Mouse (Mus musculus): ENCODE measurements around the gene Nt5dc3. TPM values are rescaled to one million over a fixed set of nuclear protein-coding genes. Genes with fewer than 3 reads are reported as not detected.

Nt5dc3 gene
- polyA plus RNA-seq, 1 experiment from 2014 or later: 0.99 TPM

DNA sequence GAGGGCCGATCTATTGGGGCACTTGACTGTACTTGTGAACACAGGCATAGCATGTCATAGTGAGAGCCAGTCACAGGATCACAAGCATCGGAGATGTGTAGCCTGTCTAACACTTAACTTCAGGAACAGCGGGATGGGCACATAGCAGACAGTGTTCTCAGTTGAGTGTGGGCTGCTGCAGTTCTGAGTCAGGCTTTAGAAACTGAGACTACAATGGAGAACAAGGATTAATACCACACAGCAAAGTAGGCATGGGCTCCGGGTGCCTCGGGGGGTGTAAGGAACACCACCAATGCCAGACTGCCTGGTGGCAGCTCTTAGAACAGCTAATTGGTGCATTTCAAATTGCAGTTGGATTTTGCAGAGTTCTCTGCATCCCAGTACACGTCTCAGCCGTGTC, 42.2 kb downstream of the Nt5dc3 start:
- H3K4me2 ChIP-seq (ENCODE audit: low read length): no peak overlapping the region
- H3K9me3 ChIP-seq (replicated peaks; ENCODE audit: low read length): no peaks in the 10 kb centered on the region
- no peak for TF ChIP-seq CTCF (IDR thresholded peaks at IDR 0.05; ENCODE audit: low read depth)
- ATAC-seq (replicated peaks; ENCODE audit: low FRiP score, low read depth): no peak
- H3K27ac ChIP-seq: no peak overlapping the region
- no peaks in the 10 kb centered on the region for H3K27me3 ChIP-seq (ENCODE audit: insufficient read depth, low read length)
- no peak overlapping the region for H3K4me3 ChIP-seq (replicated peaks; ENCODE audit: low read depth, low read length)
- no peak overlapping the region for H3K9ac ChIP-seq (ENCODE audit: low read depth, low read length)
- H3K4me1 ChIP-seq (replicated peaks; ENCODE audit: insufficient read depth, low read length): 0 out of 2 replicates have a peak, but pooled peaks cover 6% of the 10 kb centered on the region
- 0 out of 2 replicates have a peak, but pooled peaks cover 6% of the 10 kb centered on the region for H3K36me3 ChIP-seq (ENCODE audit: insufficient read depth, low read length)
- 97% methylated on average over 7 of the region's 7 CpGs for WGBS
- DNase-seq (ENCODE audit: low spot score): no peak

DNA sequence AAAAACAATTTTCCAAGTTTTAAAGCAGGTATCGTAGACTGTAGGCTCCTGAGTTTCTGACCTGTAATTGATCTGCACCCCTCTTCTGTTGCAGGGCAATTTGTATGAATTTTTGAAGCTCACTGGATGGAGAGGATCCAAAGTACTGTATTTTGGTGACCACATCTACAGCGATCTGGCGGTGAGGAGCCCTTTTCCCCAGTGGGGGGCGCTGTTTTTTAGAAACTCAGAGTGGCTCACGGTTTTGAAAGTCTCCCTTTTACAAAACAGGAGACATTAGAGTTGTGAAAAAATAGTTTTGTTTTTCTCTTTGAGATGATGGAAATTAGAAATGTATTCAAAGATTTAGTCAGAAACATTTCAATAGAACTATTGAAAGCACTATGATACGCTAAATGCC, 45.3 kb downstream of the Nt5dc3 start:
- DNase-seq (ENCODE audit: low spot score) (no peak), ATAC-seq (replicated peaks; ENCODE audit: low FRiP score, low read depth) (no peak)
- 0 out of 2 replicates have a peak, but pooled peaks cover 6% of the 10 kb centered on the region for H3K4me1 ChIP-seq (replicated peaks; ENCODE audit: insufficient read depth, low read length)
- H3K9ac ChIP-seq (ENCODE audit: low read depth, low read length): no peak overlapping the region
- H3K9me3 ChIP-seq (replicated peaks; ENCODE audit: low read length): no peaks in the 10 kb centered on the region
- 0 out of 2 replicates have a peak, but pooled peaks have one; percentile 3 for TF ChIP-seq CTCF (IDR thresholded peaks at IDR 0.05; ENCODE audit: low read depth)
- WGBS: 85% methylated on average over 6 of the region's 6 CpGs
- 0 out of 2 replicates have a peak, but pooled peaks cover 6% of the 10 kb centered on the region for H3K36me3 ChIP-seq (ENCODE audit: insufficient read depth, low read length)
- H3K4me3 ChIP-seq (replicated peaks; ENCODE audit: low read depth, low read length): no peak overlapping the region
- no peak overlapping the region for H3K27ac ChIP-seq
- no peak overlapping the region for H3K4me2 ChIP-seq (ENCODE audit: low read length)
- H3K27me3 ChIP-seq (ENCODE audit: insufficient read depth, low read length): no peaks in the 10 kb centered on the region

DNA sequence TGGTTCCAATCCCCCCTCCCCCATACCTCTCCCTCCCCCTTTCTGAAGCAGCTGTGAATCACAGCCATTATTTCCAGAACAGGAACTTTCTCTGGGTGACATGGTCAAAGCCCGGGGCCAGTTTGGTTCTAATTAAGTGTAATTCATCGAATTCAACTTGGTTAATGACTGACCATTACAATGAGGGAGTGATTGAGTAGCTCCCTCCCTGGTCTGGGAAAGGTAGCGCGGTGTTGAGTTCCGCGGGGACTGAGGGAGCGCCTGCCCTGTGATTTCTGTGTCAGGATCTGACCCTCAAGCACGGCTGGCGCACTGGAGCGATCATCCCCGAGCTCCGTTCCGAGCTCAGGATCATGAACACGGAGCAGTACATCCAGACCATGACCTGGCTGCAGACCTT, 46.1 kb downstream of the Nt5dc3 start:
- 0 out of 2 replicates have a peak, but pooled peaks cover 6% of the 10 kb centered on the region for H3K36me3 ChIP-seq (ENCODE audit: insufficient read depth, low read length)
- H3K9me3 ChIP-seq (replicated peaks; ENCODE audit: low read length): no peaks in the 10 kb centered on the region
- no peak overlapping the region for H3K9ac ChIP-seq (ENCODE audit: low read depth, low read length)
- H3K4me3 ChIP-seq (replicated peaks; ENCODE audit: low read depth, low read length): no peak overlapping the region
- 0 out of 2 replicates have a peak overlapping the region, but pooled peaks have one; percentile 13 for H3K4me2 ChIP-seq (ENCODE audit: low read length)
- H3K27ac ChIP-seq: no peak overlapping the region; the same call in 1 of the 2 replicates
- no peaks in the 10 kb centered on the region for H3K27me3 ChIP-seq (ENCODE audit: insufficient read depth, low read length)
- peak; percentile 55 for DNase-seq (ENCODE audit: low spot score)
- peak; percentile 75 for ATAC-seq (replicated peaks; ENCODE audit: low FRiP score, low read depth)
- H3K4me1 ChIP-seq (replicated peaks; ENCODE audit: insufficient read depth, low read length): 0 out of 2 replicates have a peak, but pooled peaks cover under 1% of the 10 kb centered on the region
- 44% methylated on average over 14 of the region's 14 CpGs for WGBS
- TF ChIP-seq CTCF (IDR thresholded peaks at IDR 0.05; ENCODE audit: low read depth): no peak

DNA sequence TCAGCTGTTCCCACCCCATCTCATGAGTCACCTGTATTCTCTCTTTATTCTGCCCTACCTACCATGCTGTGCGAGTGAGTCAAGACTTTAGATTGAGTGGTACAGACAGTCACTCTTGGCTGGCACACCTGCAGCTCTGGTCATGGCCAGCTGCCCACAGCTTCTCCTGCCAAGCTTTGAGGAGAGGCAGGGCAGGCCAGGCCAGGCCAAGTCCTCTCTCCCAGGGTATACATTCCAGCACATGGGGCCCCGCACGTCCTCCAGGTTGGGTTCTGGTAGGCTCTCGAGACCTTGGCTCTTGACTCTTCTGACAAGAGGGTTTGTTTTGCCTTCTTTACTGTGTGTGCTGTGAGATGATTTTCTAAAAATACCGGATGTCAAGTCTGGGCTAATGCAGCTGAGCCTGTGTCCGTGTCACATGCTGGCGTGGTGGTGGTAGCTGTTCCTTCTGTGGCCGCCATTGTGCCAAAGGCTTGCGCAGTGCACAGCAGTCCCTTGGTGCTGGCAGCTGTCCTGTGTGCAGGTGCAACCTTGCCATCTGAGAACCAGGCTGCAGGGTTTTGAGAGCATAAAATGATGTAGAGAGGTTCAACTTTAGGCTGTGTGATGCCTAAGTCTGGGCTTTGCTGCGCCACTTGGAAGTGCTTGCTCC, 47.2 kb downstream of the Nt5dc3 start:
- Histone ChIP-seq H3K27me3 (ENCODE audit: insufficient read depth, low read length) (no peaks in the 10 kb centered on the region), H3K4me3 (replicated peaks; ENCODE audit: low read depth, low read length) (no peak overlapping the region), H3K9me3 (replicated peaks; ENCODE audit: low read length) (no peaks in the 10 kb centered on the region), H3K9ac (ENCODE audit: low read depth, low read length) (no peak overlapping the region), H3K4me1 (replicated peaks; ENCODE audit: insufficient read depth, low read length) (no peaks in the 10 kb centered on the region), H3K36me3 (ENCODE audit: insufficient read depth, low read length) (0 out of 2 replicates have a peak, but pooled peaks cover 3% of the 10 kb centered on the region), H3K27ac (no peak overlapping the region), H3K4me2 (ENCODE audit: low read length) (no peak overlapping the region)
- no peak for TF ChIP-seq CTCF (IDR thresholded peaks at IDR 0.05; ENCODE audit: low read depth)
- ATAC-seq (replicated peaks; ENCODE audit: low FRiP score, low read depth) (peak; percentile 72; the same call in 1 of the 2 replicates), DNase-seq (ENCODE audit: low spot score) (peak; percentile 12)
- WGBS: 71% methylated on average over 10 of the region's 10 CpGs

DNA sequence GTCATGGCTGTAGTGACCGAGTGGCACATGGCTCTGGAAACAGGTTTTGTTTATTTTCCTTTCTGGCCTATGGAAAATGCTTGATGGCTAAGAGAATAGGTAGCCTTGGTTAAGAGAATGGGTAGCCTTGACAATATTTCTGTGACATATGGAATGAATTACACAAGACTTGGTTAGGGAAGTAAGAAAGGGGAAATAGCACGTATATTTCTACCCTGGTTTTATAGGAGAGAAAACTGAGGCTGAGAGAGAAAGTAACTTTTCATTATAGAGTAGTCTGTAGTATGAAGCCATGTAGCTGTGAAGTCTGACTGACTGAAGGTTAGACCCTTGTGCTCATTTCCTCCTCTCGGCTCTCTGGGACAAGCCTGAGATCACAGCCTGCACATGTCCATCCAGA, 48.1 kb downstream of the Nt5dc3 start:
- ATAC-seq (replicated peaks; ENCODE audit: low FRiP score, low read depth) (no peak), DNase-seq (ENCODE audit: low spot score) (no peak)
- Histone ChIP-seq H3K9ac (ENCODE audit: low read depth, low read length) (no peak overlapping the region), H3K36me3 (ENCODE audit: insufficient read depth, low read length) (0 out of 2 replicates have a peak, but pooled peaks cover 3% of the 10 kb centered on the region), H3K27ac (no peak overlapping the region), H3K4me3 (replicated peaks; ENCODE audit: low read depth, low read length) (no peak overlapping the region), H3K4me1 (replicated peaks; ENCODE audit: insufficient read depth, low read length) (no peaks in the 10 kb centered on the region), H3K27me3 (ENCODE audit: insufficient read depth, low read length) (no peaks in the 10 kb centered on the region), H3K4me2 (ENCODE audit: low read length) (no peak overlapping the region), H3K9me3 (replicated peaks; ENCODE audit: low read length) (no peaks in the 10 kb centered on the region)
- 74% methylated on average over 3 of the region's 3 CpGs for WGBS
- no peak for TF ChIP-seq CTCF (IDR thresholded peaks at IDR 0.05; ENCODE audit: low read depth)

DNA sequence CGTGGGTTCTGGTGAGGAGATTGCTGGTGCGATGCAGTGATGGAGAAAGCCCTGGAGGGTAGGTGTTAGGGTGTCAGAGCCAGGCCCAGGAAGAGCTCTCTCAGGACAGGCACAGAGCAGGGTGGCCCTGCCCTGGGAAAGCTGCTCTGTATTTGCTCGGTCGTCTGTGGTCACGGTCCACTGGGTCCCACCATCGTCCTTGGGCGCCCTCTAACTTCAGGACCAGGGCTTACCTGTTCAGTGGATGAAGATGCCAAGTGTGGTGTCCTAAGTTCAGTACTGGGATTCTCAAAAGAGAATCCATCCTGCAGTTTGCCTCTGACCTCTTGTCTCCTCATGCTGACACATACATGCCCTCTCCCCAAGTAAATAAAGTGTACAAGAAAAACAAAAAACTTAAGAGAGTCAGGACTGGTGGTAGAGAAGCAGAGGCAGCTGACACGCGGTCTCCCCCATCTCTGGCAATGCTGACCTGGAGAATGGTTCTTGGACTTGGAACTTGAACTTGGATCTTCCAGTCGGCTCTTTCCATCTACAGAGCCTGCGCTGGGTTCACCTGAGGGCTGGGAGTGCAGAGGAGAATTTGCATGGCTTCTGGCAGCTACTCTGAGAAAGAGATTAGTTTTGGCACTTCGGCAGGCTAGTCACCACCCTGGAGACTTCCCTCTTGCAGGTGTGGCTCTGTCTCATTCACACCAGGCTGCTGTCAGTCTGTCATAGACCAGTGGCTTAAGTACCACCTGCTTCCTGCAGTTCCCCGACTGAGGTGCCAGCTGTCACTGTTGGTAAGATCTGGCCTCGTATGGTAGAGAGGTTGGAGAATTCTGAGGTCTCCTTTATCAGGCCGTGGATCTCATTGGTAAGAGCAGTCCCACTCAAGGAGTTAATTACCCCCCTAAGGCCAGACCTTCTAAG, 49.7 kb downstream of the Nt5dc3 start:
- WGBS: 80% methylated on average over 15 of the region's 15 CpGs
- DNase-seq (ENCODE audit: low spot score): no peak
- no peaks in the 10 kb centered on the region for H3K9me3 ChIP-seq (replicated peaks; ENCODE audit: low read length)
- ATAC-seq (replicated peaks; ENCODE audit: low FRiP score, low read depth): no peak
- H3K36me3 ChIP-seq (ENCODE audit: insufficient read depth, low read length): 0 out of 2 replicates have a peak, but pooled peaks cover 3% of the 10 kb centered on the region
- H3K4me2 ChIP-seq (ENCODE audit: low read length): no peak overlapping the region
- H3K27ac ChIP-seq: no peak overlapping the region
- H3K9ac ChIP-seq (ENCODE audit: low read depth, low read length): no peak overlapping the region
- TF ChIP-seq CTCF (IDR thresholded peaks at IDR 0.05; ENCODE audit: low read depth): peak; percentile 21; the same call in 1 of the 2 replicates
- H3K4me3 ChIP-seq (replicated peaks; ENCODE audit: low read depth, low read length): no peak overlapping the region
- no peaks in the 10 kb centered on the region for H3K27me3 ChIP-seq (ENCODE audit: insufficient read depth, low read length)
- H3K4me1 ChIP-seq (replicated peaks; ENCODE audit: insufficient read depth, low read length): no peaks in the 10 kb centered on the region
